32 mouse cellular contexts compared by ENCODE assay signal in genomic region chr8:74942056-74942455, GRCm38 (mm10).
"Had no signal": no experiment of that assay in that cellular context is flagged by ENCODE, and none has a peak within 500 bp of the region (broad histone marks: within the 10 kb centered on the region; RNA-seq: fewer than 3 reads in every experiment).

No protein-coding gene starts in this region.

- H3K9me3 ChIP-seq: limb, embryonic 10.5 days; limb, embryonic 12.5 days; limb, embryonic 13.5 days; limb, embryonic 15.5 days; liver, embryonic 12.5 days; liver, embryonic 13.5 days; liver, embryonic 15.5 days; lung, embryonic 15.5 days; midbrain, embryonic 10.5 days; midbrain, embryonic 12.5 days; midbrain, embryonic 13.5 days; midbrain, embryonic 15.5 days; neural tube, embryonic 12.5 days had no signal

- H3K4me3 ChIP-seq: limb, embryonic 10.5 days; limb, embryonic 12.5 days; limb, embryonic 13.5 days; limb, embryonic 15.5 days; liver, embryonic 12.5 days; liver, embryonic 13.5 days; liver, embryonic 15.5 days; lung, embryonic 15.5 days; megakaryocyte, embryonic 14.5 days; midbrain, embryonic 10.5 days; midbrain, embryonic 12.5 days; midbrain, embryonic 13.5 days; midbrain, embryonic 15.5 days; myocyte; neural tube, embryonic 12.5 days had no signal

- H3K4me1 ChIP-seq: limb, embryonic 10.5 days; limb, embryonic 12.5 days; limb, embryonic 13.5 days; limb, embryonic 15.5 days; liver, embryonic 12.5 days; liver, embryonic 13.5 days; liver, embryonic 15.5 days; lung, embryonic 15.5 days; megakaryocyte, embryonic 14.5 days; midbrain, embryonic 10.5 days; midbrain, embryonic 12.5 days; midbrain, embryonic 13.5 days; midbrain, embryonic 15.5 days; neural tube, embryonic 12.5 days had no signal

- H3K36me3 ChIP-seq: limb, embryonic 10.5 days; limb, embryonic 12.5 days; limb, embryonic 13.5 days; limb, embryonic 15.5 days; liver, embryonic 12.5 days; liver, embryonic 13.5 days; liver, embryonic 15.5 days; lung, embryonic 15.5 days; midbrain, embryonic 10.5 days; midbrain, embryonic 12.5 days; midbrain, embryonic 13.5 days; midbrain, embryonic 15.5 days; neural tube, embryonic 12.5 days had no signal

- H3K4me2 ChIP-seq: limb, embryonic 12.5 days; limb, embryonic 13.5 days; limb, embryonic 15.5 days; liver, embryonic 11.5 days; liver, embryonic 12.5 days; liver, embryonic 13.5 days; liver, embryonic 15.5 days; lung, embryonic 14.5 days; lung, embryonic 15.5 days; midbrain, embryonic 11.5 days; midbrain, embryonic 12.5 days; midbrain, embryonic 13.5 days; midbrain, embryonic 15.5 days; neural tube, embryonic 12.5 days had no signal

- DNase-seq: left cerebral cortex, postnatal 4 days; liver; liver, embryonic 13.5 days; liver, postnatal 0 days; lung, adult 18-20 months; lung, adult 2 months; lung, embryonic 14.5 days; lung, postnatal 10 days; lung, postnatal 14 days; lung, postnatal 36 days; lung, postnatal 4 days; midbrain, embryonic 14.5 days had no signal

- ATAC-seq: liver, embryonic 12.5 days; liver, postnatal 0 days; lung, postnatal 0 days; midbrain, embryonic 13.5 days; midbrain, embryonic 15.5 days; midbrain, embryonic 16.5 days had no signal

- H3K27me3 ChIP-seq: limb, embryonic 12.5 days; limb, embryonic 13.5 days; limb, embryonic 15.5 days; liver, embryonic 12.5 days; liver, embryonic 13.5 days; liver, embryonic 15.5 days; lung, embryonic 15.5 days; megakaryocyte, embryonic 14.5 days; midbrain, embryonic 12.5 days; midbrain, embryonic 13.5 days; midbrain, embryonic 15.5 days; neural tube, embryonic 12.5 days had no signal

- H3K27ac ChIP-seq: limb, embryonic 10.5 days; limb, embryonic 12.5 days; limb, embryonic 13.5 days; limb, embryonic 15.5 days; liver, embryonic 12.5 days; liver, embryonic 13.5 days; liver, embryonic 14.5 days; liver, embryonic 15.5 days; lung, embryonic 15.5 days; macrophage; midbrain, embryonic 10.5 days; midbrain, embryonic 12.5 days; midbrain, embryonic 13.5 days; midbrain, embryonic 15.5 days; neural tube, embryonic 12.5 days had no signal

- H3K9ac ChIP-seq: limb, embryonic 12.5 days; limb, embryonic 13.5 days; limb, embryonic 15.5 days; liver, embryonic 12.5 days; liver, embryonic 13.5 days; liver, embryonic 14.5 days; liver, embryonic 15.5 days; liver, postnatal 0 days; lung, embryonic 14.5 days; lung, embryonic 15.5 days; midbrain, embryonic 12.5 days; midbrain, embryonic 13.5 days; midbrain, embryonic 15.5 days; neural tube, embryonic 12.5 days had no signal
